Mouse (Mus musculus) midbrain, embryonic 10.5 days (tissue): ENCODE results near the gene Gpld1. TPM values are rescaled to one million over a fixed set of nuclear protein-coding genes. Genes with fewer than 3 reads are reported as not detected.
A peak's percentile ranks its signal among the peaks of the same experiment; 100 is the strongest.

Source experiments
- DNase-seq: peaks from one replicate; pipeline ENCODE4 v3.0.0-alpha.2; 2017; ENCODE audit warnings: low spot score
- H3K27ac ChIP-seq: fragments of 300-500 bp; sonication (generic); replicated peaks from 2 replicates; pipeline ENCODE4 v1.5.1; 2016; ENCODE audit warnings: mild to moderate bottlenecking
- H3K27me3 ChIP-seq: fragments of 300-500 bp; sonication (generic); 2 replicates; pipeline ENCODE4 v1.6.1; 2016; ENCODE audit warnings: low read depth, mild to moderate bottlenecking; ENCODE audit not compliant: poor library complexity, severe bottlenecking
- H3K36me3 ChIP-seq: fragments of 300-500 bp; sonication (generic); 2 replicates; pipeline ENCODE4 v1.6.1; 2016; ENCODE audit warnings: mild to moderate bottlenecking, moderate library complexity
- H3K4me1 ChIP-seq: fragments of 300-500 bp; sonication (generic); 2 replicates; pipeline ENCODE4 v1.6.1; 2016
- H3K4me3 ChIP-seq: fragments of 300-500 bp; sonication (generic); 2 replicates; pipeline ENCODE4 v1.5.1; 2016; ENCODE audit warnings: mild to moderate bottlenecking, moderate library complexity
- H3K9me3 ChIP-seq: fragments of 300-500 bp; sonication (generic); replicated peaks from 2 replicates; pipeline ENCODE4 v1.6.1; 2016; ENCODE audit warnings: mild to moderate bottlenecking
- WGBS: fragments of 180-500 bp; shearing (Covaris S2); methylation state at CpG from one replicate; pipeline ENCODE4 v1.1.7; 2016; 5-methylcytosine and 5-hydroxymethylcytosine counted together
- polyA plus RNA-seq: library from polyadenylated mRNA; unstranded; fragments of >200 nt; fragmentation: Nextera tagmentation; extraction: Ambion mirVana; gene quantifications from 2 replicates; pipeline ENCODE4 v1.2.1, GENCODE M21; 2016

The Gpld1 gene
- 0.21 TPM in 2 replicates for polyA plus RNA-seq

- Histone ChIP-seq H3K4me1 (peaks cover 16% of the 10 kb centered on the region), H3K4me3 (no peak within 1 kb of the TSS), H3K27ac (no peak within 1 kb of the TSS), H3K36me3 (no peaks in the 10 kb centered on the region), H3K27me3 (peaks cover 10% of the 10 kb centered on the region), H3K9me3 (no peaks in the 10 kb centered on the region)
- no peak for DNase-seq
- 66% methylated on average over 17 of the region's 17 CpGs for WGBS
These were observed at the start of gene Gpld1 for GRCm38 (mm10) chr13:24942512-24943282. TSS of gene Gpld1 (plus strand) at chr13:24943152.

- Histone ChIP-seq H3K27ac (no peak overlapping the region), H3K27me3 (no peaks in the 10 kb centered on the region), H3K9me3 (no peaks in the 10 kb centered on the region), H3K4me1 (no peaks in the 10 kb centered on the region), H3K4me3 (no peak overlapping the region), H3K36me3 (no peaks in the 10 kb centered on the region)
- 86% methylated on average over 2 of the region's 2 CpGs for WGBS
- DNase-seq: no peak
These were observed 49.1 kb upstream of the Gpld1 start for GRCm38 (mm10) chr13:24893880-24894279.

- peaks cover 9% of the 10 kb centered on the region for H3K4me1 ChIP-seq
- H3K27ac ChIP-seq: no peak overlapping the region
- no peaks in the 10 kb centered on the region for H3K9me3 ChIP-seq
- no peak overlapping the region for H3K4me3 ChIP-seq
- H3K27me3 ChIP-seq: no peaks in the 10 kb centered on the region
- no peak for DNase-seq
- no peaks in the 10 kb centered on the region for H3K36me3 ChIP-seq
- WGBS: 91% methylated on average over 2 of the region's 2 CpGs
These were observed 41.0 kb upstream of the Gpld1 start for GRCm38 (mm10) chr13:24901916-24902315.

GRCm38 (mm10) chr13:24903412-24903811, 39.5 kb upstream of the Gpld1 start:
- no peaks in the 10 kb centered on the region for H3K27me3 ChIP-seq
- no peak overlapping the region for H3K27ac ChIP-seq
- H3K9me3 ChIP-seq: no peaks in the 10 kb centered on the region
- no peaks in the 10 kb centered on the region for H3K36me3 ChIP-seq
- no peak overlapping the region for H3K4me3 ChIP-seq
- no peak for DNase-seq
- H3K4me1 ChIP-seq: peaks cover 12% of the 10 kb centered on the region
- WGBS: 82% methylated on average over 6 of the region's 6 CpGs

- Histone ChIP-seq H3K9me3 (no peaks in the 10 kb centered on the region), H3K4me1 (peaks cover 12% of the 10 kb centered on the region), H3K27me3 (no peaks in the 10 kb centered on the region), H3K36me3 (peaks cover 6% of the 10 kb centered on the region; the same call in 1 of the 2 replicates), H3K4me3 (no peak overlapping the region), H3K27ac (no peak overlapping the region)
- no peak for DNase-seq
- 87% methylated on average over 12 of the region's 12 CpGs for WGBS
These were observed 37.5 kb upstream of the Gpld1 start for GRCm38 (mm10) chr13:24905422-24905821.

GRCm38 (mm10) chr13:24906831-24907570, 36.0 kb upstream of the Gpld1 start:
- H3K36me3 ChIP-seq: peaks cover 20% of the 10 kb centered on the region
- no peaks in the 10 kb centered on the region for H3K9me3 ChIP-seq
- DNase-seq: no peak
- peaks cover 12% of the 10 kb centered on the region for H3K4me1 ChIP-seq
- no peak overlapping the region for H3K27ac ChIP-seq
- WGBS: 80% methylated on average over 11 of the region's 11 CpGs
- no peaks in the 10 kb centered on the region for H3K27me3 ChIP-seq
- no peak overlapping the region for H3K4me3 ChIP-seq

GRCm38 (mm10) chr13:24909112-24909511, 33.8 kb upstream of the Gpld1 start:
- Histone ChIP-seq H3K27ac (no peak overlapping the region), H3K4me1 (peaks cover 12% of the 10 kb centered on the region), H3K9me3 (no peaks in the 10 kb centered on the region), H3K27me3 (no peaks in the 10 kb centered on the region), H3K4me3 (no peak overlapping the region), H3K36me3 (peaks cover 37% of the 10 kb centered on the region)
- no peak for DNase-seq
- WGBS: 98% methylated on average over 1 of the region's 1 CpGs

- H3K4me1 ChIP-seq: no peaks in the 10 kb centered on the region
- peaks cover 64% of the 10 kb centered on the region for H3K36me3 ChIP-seq
- no peaks in the 10 kb centered on the region for H3K9me3 ChIP-seq
- no peaks in the 10 kb centered on the region for H3K27me3 ChIP-seq
- 92% methylated on average over 7 of the region's 7 CpGs for WGBS
- H3K27ac ChIP-seq: no peak overlapping the region
- H3K4me3 ChIP-seq: no peak overlapping the region
- DNase-seq: no peak
These were observed 29.4 kb upstream of the Gpld1 start for GRCm38 (mm10) chr13:24913576-24913975.

- no peak overlapping the region for H3K4me3 ChIP-seq
- no peaks in the 10 kb centered on the region for H3K4me1 ChIP-seq
- H3K36me3 ChIP-seq: peaks cover 67% of the 10 kb centered on the region
- H3K9me3 ChIP-seq: no peaks in the 10 kb centered on the region
- no peaks in the 10 kb centered on the region for H3K27me3 ChIP-seq
- 94% methylated on average over 4 of the region's 4 CpGs for WGBS
- no peak for DNase-seq
- no peak overlapping the region for H3K27ac ChIP-seq
These were observed 28.0 kb upstream of the Gpld1 start for GRCm38 (mm10) chr13:24914915-24915314.

GRCm38 (mm10) chr13:24915831-24916230, 27.1 kb upstream of the Gpld1 start:
- no peaks in the 10 kb centered on the region for H3K4me1 ChIP-seq
- no peak overlapping the region for H3K27ac ChIP-seq
- no peak for DNase-seq
- H3K4me3 ChIP-seq: no peak overlapping the region
- H3K27me3 ChIP-seq: no peaks in the 10 kb centered on the region
- H3K9me3 ChIP-seq: no peaks in the 10 kb centered on the region
- H3K36me3 ChIP-seq: peaks cover 62% of the 10 kb centered on the region
- 75% methylated on average over 13 of the region's 13 CpGs for WGBS

GRCm38 (mm10) chr13:24920333-24920977, 22.5 kb upstream of the Gpld1 start:
- no peak overlapping the region for H3K4me3 ChIP-seq
- no peaks in the 10 kb centered on the region for H3K27me3 ChIP-seq
- H3K9me3 ChIP-seq: no peaks in the 10 kb centered on the region
- peaks cover 55% of the 10 kb centered on the region for H3K36me3 ChIP-seq
- H3K4me1 ChIP-seq: no peaks in the 10 kb centered on the region
- H3K27ac ChIP-seq: no peak overlapping the region
- WGBS: 31% methylated on average over 5 of the region's 5 CpGs
- DNase-seq: peak; percentile 39

- Histone ChIP-seq H3K4me1 (no peaks in the 10 kb centered on the region), H3K27ac (no peak overlapping the region), H3K4me3 (no peak overlapping the region), H3K27me3 (no peaks in the 10 kb centered on the region), H3K36me3 (peaks cover 60% of the 10 kb centered on the region), H3K9me3 (no peaks in the 10 kb centered on the region)
- no peak for DNase-seq
- WGBS: 90% methylated on average over 6 of the region's 6 CpGs
These were observed 21.7 kb upstream of the Gpld1 start for GRCm38 (mm10) chr13:24921281-24921680.

- Histone ChIP-seq H3K9me3 (no peaks in the 10 kb centered on the region), H3K36me3 (peaks cover 45% of the 10 kb centered on the region), H3K27me3 (no peaks in the 10 kb centered on the region), H3K4me3 (no peak overlapping the region), H3K27ac (no peak overlapping the region), H3K4me1 (no peaks in the 10 kb centered on the region)
- no peak for DNase-seq
- 94% methylated on average over 5 of the region's 5 CpGs for WGBS
These were observed 19.0 kb upstream of the Gpld1 start for GRCm38 (mm10) chr13:24923991-24924390.
